Mouse (Mus musculus) neural tube, embryonic 12.5 days (tissue): ENCODE measurements at regions not wholly inside any gene's neighbourhood (a gene's known extent, or its start where the extent isn't known, plus 50 kb on each side); places are given as distances from the start of the nearest gene placed in this dataset.

Experiments used
- ATAC-seq: fragments of 200-750 bp; cut with Nextera tagmentation; 2 replicates; pipeline ENCODE4 v1.8.0; 2017; ENCODE audit warnings: low read depth, mild to moderate bottlenecking, moderate TSS enrichment, moderate library complexity; ENCODE audit not compliant: low FRiP score
- H3K27ac ChIP-seq: fragments of 300-500 bp; sonication (generic); 2 replicates; pipeline ENCODE4 v1.5.1; 2016
- H3K27me3 ChIP-seq: fragments of 300-500 bp; sonication (generic); replicated peaks from 2 replicates; pipeline ENCODE4 v1.6.1; 2016; ENCODE audit warnings: mild to moderate bottlenecking
- H3K36me3 ChIP-seq: fragments of 300-500 bp; sonication (generic); 2 replicates; pipeline ENCODE4 v1.6.1; 2016; ENCODE audit warnings: mild to moderate bottlenecking
- H3K4me1 ChIP-seq: fragments of 300-500 bp; sonication (generic); 2 replicates; pipeline ENCODE4 v1.6.1; 2016
- H3K4me2 ChIP-seq: fragments of 300-500 bp; sonication (generic); replicated peaks from 2 replicates; pipeline ENCODE4 v1.6.1; 2016; ENCODE audit warnings: mild to moderate bottlenecking
- H3K4me3 ChIP-seq: fragments of 300-500 bp; sonication (generic); 2 replicates; pipeline ENCODE4 v1.5.1; 2016
- H3K9ac ChIP-seq: fragments of 300-500 bp; sonication (generic); 2 replicates; pipeline ENCODE4 v1.6.1; 2016; ENCODE audit warnings: mild to moderate bottlenecking
- H3K9me3 ChIP-seq: fragments of 300-500 bp; sonication (generic); 2 replicates; pipeline ENCODE4 v1.6.1; 2016; ENCODE audit warnings: mild to moderate bottlenecking
- WGBS: fragments of 180-500 bp; shearing (Covaris S2); methylation state at CpG from one replicate; pipeline ENCODE4 v1.1.7; 2016; 5-methylcytosine and 5-hydroxymethylcytosine counted together

GRCm38 (mm10) chr15:50498716-50499115 is 3386.0 kb upstream of the Gm7489 start:
- ATAC-seq, result no peak
- 92% methylated on average over 2 of the region's 2 CpGs for WGBS
- H3K4me2 ChIP-seq, result no peak overlapping the region

DNA sequence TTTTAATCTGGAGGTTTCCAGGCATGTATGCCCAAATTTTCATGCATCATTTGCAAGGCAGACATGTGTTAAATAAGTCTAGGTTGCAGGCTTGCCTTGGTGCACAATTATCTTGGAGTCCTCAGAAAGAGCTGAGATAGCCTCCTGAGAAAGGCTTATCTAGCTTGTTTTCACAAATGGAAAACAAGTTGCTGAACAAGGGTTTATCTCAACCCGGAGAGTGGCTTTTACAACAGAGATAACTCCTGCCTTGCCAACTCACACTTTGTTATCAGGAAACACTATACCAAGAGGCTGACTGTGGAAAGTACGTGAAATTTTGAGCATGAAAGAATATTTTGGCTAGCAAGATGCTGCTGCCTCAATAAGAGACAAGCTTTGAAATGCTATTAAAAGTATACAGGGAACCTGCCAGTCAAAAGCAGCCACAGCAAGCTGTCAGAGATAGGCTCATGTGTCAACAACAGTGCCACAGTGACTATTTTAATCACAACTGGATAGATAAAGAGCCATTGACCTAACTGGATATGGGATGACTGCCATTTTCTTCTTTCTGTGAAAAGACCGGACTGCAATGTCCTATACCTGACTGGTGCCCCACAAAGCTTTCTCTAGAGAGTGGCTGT is 3376.6 kb upstream of the Gm7489 start:
- Histone ChIP-seq H3K27me3 (no peaks in the 10 kb centered on the region), H3K27ac (no peak overlapping the region), H3K4me3 (no peak overlapping the region), H3K9ac (no peak overlapping the region), H3K4me1 (no peaks in the 10 kb centered on the region), H3K36me3 (no peaks in the 10 kb centered on the region), H3K9me3 (no peaks in the 10 kb centered on the region), H3K4me2 (no peak overlapping the region)
- ATAC-seq, result no peak
- 93% methylated on average over 3 of the region's 3 CpGs for WGBS

More at GRCm38 (mm10) chr15:50498716-50499115, 3386.0 kb upstream of the Gm7489 start:
- H3K27ac ChIP-seq, result no peak overlapping the region
- no peaks in the 10 kb centered on the region for H3K9me3 ChIP-seq
- no peak overlapping the region for H3K9ac ChIP-seq
- H3K4me1 ChIP-seq, result no peaks in the 10 kb centered on the region
- H3K27me3 ChIP-seq, result no peaks in the 10 kb centered on the region
- H3K36me3 ChIP-seq, result no peaks in the 10 kb centered on the region
- no peak overlapping the region for H3K4me3 ChIP-seq

- no peak overlapping the region for H3K9ac ChIP-seq
- no peaks in the 10 kb centered on the region for H3K4me1 ChIP-seq
- ATAC-seq, result no peak
- H3K36me3 ChIP-seq, result no peaks in the 10 kb centered on the region
- no peak overlapping the region for H3K4me3 ChIP-seq
- H3K27me3 ChIP-seq, result no peaks in the 10 kb centered on the region
- WGBS, result 93% methylated on average over 5 of the region's 5 CpGs
- H3K9me3 ChIP-seq, result no peaks in the 10 kb centered on the region
- H3K4me2 ChIP-seq, result no peak overlapping the region
- no peak overlapping the region for H3K27ac ChIP-seq
Observed at GRCm38 (mm10) chr15:50513036-50513435, 3371.7 kb upstream of the Gm7489 start.

DNA sequence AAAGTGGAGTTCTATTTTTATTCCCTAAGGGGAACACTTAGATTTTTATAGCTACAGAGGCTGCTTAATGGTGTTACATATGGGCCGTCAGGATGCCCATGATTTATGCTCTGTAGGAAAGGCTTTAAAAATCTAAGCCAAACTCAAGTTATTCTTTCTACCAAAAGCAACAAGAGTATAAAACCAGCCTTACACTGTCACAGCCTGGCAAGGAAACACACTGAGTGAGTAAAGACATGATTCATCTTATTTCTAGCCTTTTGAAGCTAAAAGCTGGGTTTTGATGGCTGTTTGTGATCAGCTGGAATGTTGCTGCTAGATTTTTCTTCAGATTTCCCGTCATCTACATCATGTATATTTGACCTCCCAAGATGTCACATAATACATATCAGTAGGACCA is 3359.9 kb upstream of the Gm7489 start:
- WGBS, result 66% methylated on average over 2 of the region's 2 CpGs
- Histone ChIP-seq H3K36me3 (no peaks in the 10 kb centered on the region), H3K27ac (no peak overlapping the region), H3K4me2 (no peak overlapping the region), H3K9me3 (no peaks in the 10 kb centered on the region), H3K4me3 (no peak overlapping the region), H3K27me3 (no peaks in the 10 kb centered on the region), H3K4me1 (no peaks in the 10 kb centered on the region), H3K9ac (no peak overlapping the region)
- ATAC-seq, result no peak

DNA sequence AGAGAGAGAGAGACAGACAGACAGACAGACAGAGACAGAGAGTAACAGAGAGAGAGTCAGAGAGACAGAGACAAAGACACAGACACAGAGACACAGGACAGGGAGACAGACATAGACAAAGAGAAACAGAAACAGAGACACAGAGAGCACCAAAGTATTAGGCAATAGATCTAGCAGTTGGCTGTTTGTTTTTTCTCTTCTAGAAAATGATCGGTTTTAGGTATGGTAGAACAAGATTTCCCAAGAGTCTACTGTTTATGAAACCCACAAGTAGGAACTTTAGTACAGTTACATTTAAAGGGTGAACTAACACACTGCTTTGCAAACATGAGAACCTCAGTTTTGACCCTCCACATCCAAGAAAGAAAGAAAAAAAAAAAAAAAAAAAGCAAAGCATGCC is 3350.2 kb upstream of the Gm7489 start:
- Histone ChIP-seq H3K9ac (no peak overlapping the region), H3K4me3 (no peak overlapping the region), H3K4me1 (no peaks in the 10 kb centered on the region), H3K36me3 (no peaks in the 10 kb centered on the region), H3K27ac (no peak overlapping the region), H3K27me3 (no peaks in the 10 kb centered on the region), H3K9me3 (no peaks in the 10 kb centered on the region), H3K4me2 (no peak overlapping the region)
- no peak for ATAC-seq
- 97% methylated on average over 1 of the region's 1 CpGs for WGBS

DNA sequence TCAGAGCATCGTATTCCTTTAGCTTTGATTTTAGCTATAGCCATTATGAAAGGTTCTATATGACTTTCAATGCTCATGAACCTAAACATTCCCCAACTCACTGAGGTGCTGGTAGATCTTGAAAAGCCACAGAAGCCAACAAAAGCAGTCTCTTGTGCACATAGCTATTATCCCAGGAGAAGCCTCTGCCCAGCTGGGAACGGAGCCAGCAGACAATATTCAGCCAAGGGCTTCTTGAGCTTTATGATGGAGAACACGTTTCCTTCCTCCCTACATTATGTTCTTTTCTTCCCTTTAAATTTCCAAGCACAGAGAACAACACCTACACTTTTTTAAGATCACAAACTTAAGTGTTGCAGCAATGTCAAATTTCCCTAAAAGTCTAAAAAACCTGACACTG is 3321.1 kb upstream of the Gm7489 start:
- H3K4me3 ChIP-seq, result no peak overlapping the region
- H3K27me3 ChIP-seq, result no peaks in the 10 kb centered on the region
- ATAC-seq, result no peak
- no peaks in the 10 kb centered on the region for H3K9me3 ChIP-seq
- no peak overlapping the region for H3K9ac ChIP-seq
- H3K27ac ChIP-seq, result no peak overlapping the region
- 83% methylated on average over 3 of the region's 3 CpGs for WGBS
- H3K4me1 ChIP-seq, result no peaks in the 10 kb centered on the region
- H3K36me3 ChIP-seq, result no peaks in the 10 kb centered on the region
- no peak overlapping the region for H3K4me2 ChIP-seq

DNA sequence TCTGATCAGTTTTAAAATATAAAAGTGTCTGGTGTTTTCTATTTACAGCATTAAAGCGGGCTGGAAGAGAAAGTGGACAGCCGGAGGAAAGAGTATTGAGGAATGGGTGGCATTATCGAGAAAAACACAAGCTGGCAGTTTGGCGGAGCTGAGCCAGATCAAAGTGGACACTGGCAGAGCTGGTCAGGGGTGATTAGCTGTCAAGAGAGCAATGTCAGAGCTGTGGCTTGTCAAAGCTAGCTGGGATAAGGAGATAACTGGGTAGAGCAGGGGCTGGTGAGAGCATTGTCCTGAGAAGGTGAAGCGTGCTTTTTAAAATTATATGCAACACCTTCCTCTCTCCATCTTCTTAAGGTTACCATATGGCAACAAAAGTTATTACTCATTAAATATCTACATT is 3303.9 kb upstream of the Gm7489 start:
- ATAC-seq, result no peak
- Histone ChIP-seq H3K27ac (no peak overlapping the region), H3K27me3 (no peaks in the 10 kb centered on the region), H3K4me3 (no peak overlapping the region), H3K4me1 (no peaks in the 10 kb centered on the region), H3K36me3 (no peaks in the 10 kb centered on the region), H3K9ac (no peak overlapping the region), H3K9me3 (no peaks in the 10 kb centered on the region), H3K4me2 (no peak overlapping the region)
- WGBS, result 94% methylated on average over 5 of the region's 5 CpGs

- ATAC-seq, result no peak
- H3K36me3 ChIP-seq, result no peaks in the 10 kb centered on the region
- no peak overlapping the region for H3K9ac ChIP-seq
- H3K9me3 ChIP-seq, result no peaks in the 10 kb centered on the region
- no peaks in the 10 kb centered on the region for H3K27me3 ChIP-seq
- no peaks in the 10 kb centered on the region for H3K4me1 ChIP-seq
- H3K4me3 ChIP-seq, result no peak overlapping the region
- no peak overlapping the region for H3K4me2 ChIP-seq
- no peak overlapping the region for H3K27ac ChIP-seq
Observed at GRCm38 (mm10) chr15:50583951-50584350, 3300.8 kb upstream of the Gm7489 start.

GRCm38 (mm10) chr15:50585496-50585895 is 3299.2 kb upstream of the Gm7489 start:
- H3K9ac ChIP-seq, result no peak overlapping the region
- H3K4me2 ChIP-seq, result no peak overlapping the region
- no peaks in the 10 kb centered on the region for H3K9me3 ChIP-seq
- H3K27ac ChIP-seq, result no peak overlapping the region
- H3K36me3 ChIP-seq, result no peaks in the 10 kb centered on the region
- ATAC-seq, result no peak
- no peak overlapping the region for H3K4me3 ChIP-seq
- no peaks in the 10 kb centered on the region for H3K27me3 ChIP-seq
- WGBS, result 79% methylated on average over 6 of the region's 6 CpGs
- H3K4me1 ChIP-seq, result no peaks in the 10 kb centered on the region
